Mouse (Mus musculus): ENCODE measurements around the gene Krt76. TPM values are rescaled to one million over a fixed set of nuclear protein-coding genes. Genes with fewer than 3 reads are reported as not detected.

The Krt76 gene
- polyA plus RNA-seq, 1 experiment from 2014 or later = not detected

DNA sequence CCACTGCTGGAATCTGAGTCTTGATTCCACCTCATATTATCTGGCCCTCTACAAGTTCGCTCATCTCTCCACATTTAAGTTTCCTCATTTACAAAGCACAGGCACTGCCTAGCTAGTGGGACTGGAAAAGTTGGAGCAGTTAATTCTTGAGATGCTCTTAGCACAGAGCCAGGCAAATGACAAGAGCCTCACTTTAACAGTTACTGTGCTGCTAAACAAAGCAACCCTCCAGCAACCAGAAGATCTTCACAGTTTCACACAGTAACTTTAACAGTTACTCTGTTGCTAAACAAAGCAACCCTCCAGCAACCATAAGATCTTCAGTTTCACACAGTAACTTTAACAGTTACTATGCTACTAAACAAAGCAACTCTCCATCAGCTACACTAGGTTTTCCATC is 18.3 kb downstream of the Krt76 start:
- no peak overlapping the region for H3K9ac ChIP-seq (ENCODE audit: low read length)
- no peaks in the 10 kb centered on the region for H3K27me3 ChIP-seq (replicated peaks; ENCODE audit: control insufficient read depth, insufficient read depth, low read length)
- DNase-seq (ENCODE audit: low spot score) = no peak
- H3K27ac ChIP-seq (ENCODE audit: low read depth) = no peak overlapping the region
- no peaks in the 10 kb centered on the region for H3K9me3 ChIP-seq (ENCODE audit: control insufficient read depth, low read length)
- H3K4me1 ChIP-seq (replicated peaks; ENCODE audit: control insufficient read depth, insufficient read depth, low read length) = no peaks in the 10 kb centered on the region
- no peak overlapping the region for H3K4me2 ChIP-seq (ENCODE audit: low read length)
- WGBS = 83% methylated on average over 1 of the region's 1 CpGs
- no peak overlapping the region for H3K4me3 ChIP-seq (ENCODE audit: low read depth, low read length)
- H3K36me3 ChIP-seq (ENCODE audit: control insufficient read depth, insufficient read depth, low read length) = no peaks in the 10 kb centered on the region
- ATAC-seq (replicated peaks; ENCODE audit: low FRiP score, low TSS enrichment, low read depth) = no peak

DNA sequence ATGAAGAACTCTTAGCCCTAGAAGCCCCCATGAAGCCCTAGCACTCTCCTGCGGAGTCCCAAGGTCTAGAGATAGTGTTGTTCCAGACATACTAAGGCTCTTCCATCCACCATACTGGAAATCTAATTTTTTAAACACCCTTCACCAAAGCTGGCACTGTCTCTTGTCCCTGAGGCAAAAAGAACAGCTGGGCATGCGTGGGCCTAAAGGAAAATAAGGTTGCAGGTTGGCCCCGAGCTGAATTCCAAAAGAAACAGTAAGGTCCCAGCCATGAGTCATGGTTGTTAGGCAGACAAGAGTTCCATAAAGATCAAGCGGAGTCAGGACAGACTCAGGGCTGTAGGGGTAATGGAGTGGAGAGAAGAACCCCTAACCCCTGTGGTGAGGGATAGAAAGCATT is 19.5 kb downstream of the Krt76 start:
- H3K4me2 ChIP-seq (ENCODE audit: low read length) = no peak overlapping the region
- no peaks in the 10 kb centered on the region for H3K9me3 ChIP-seq (ENCODE audit: control insufficient read depth, low read length)
- H3K36me3 ChIP-seq (ENCODE audit: control insufficient read depth, insufficient read depth, low read length) = no peaks in the 10 kb centered on the region
- ATAC-seq (replicated peaks; ENCODE audit: low FRiP score, low TSS enrichment, low read depth) = no peak
- H3K4me1 ChIP-seq (replicated peaks; ENCODE audit: control insufficient read depth, insufficient read depth, low read length) = no peaks in the 10 kb centered on the region
- H3K9ac ChIP-seq (ENCODE audit: low read length) = no peak overlapping the region
- H3K27ac ChIP-seq (ENCODE audit: low read depth) = no peak overlapping the region
- no peak overlapping the region for H3K4me3 ChIP-seq (ENCODE audit: low read depth, low read length)
- WGBS = 78% methylated on average over 4 of the region's 4 CpGs
- DNase-seq (ENCODE audit: low spot score) = no peak
- H3K27me3 ChIP-seq (replicated peaks; ENCODE audit: control insufficient read depth, insufficient read depth, low read length) = no peaks in the 10 kb centered on the region

- Histone ChIP-seq H3K9me3 (ENCODE audit: control insufficient read depth, low read length) (no peaks in the 10 kb centered on the region), H3K4me3 (ENCODE audit: low read depth, low read length) (no peak within 1 kb of the TSS), H3K4me2 (ENCODE audit: low read length) (no peak within 1 kb of the TSS), H3K27me3 (replicated peaks; ENCODE audit: control insufficient read depth, insufficient read depth, low read length) (no peaks in the 10 kb centered on the region), H3K4me1 (replicated peaks; ENCODE audit: control insufficient read depth, insufficient read depth, low read length) (no peaks in the 10 kb centered on the region), H3K9ac (ENCODE audit: low read length) (no peak within 1 kb of the TSS), H3K36me3 (ENCODE audit: control insufficient read depth, insufficient read depth, low read length) (no peaks in the 10 kb centered on the region), H3K27ac (ENCODE audit: low read depth) (no peak within 1 kb of the TSS)
- DNase-seq (ENCODE audit: low spot score) (no peak), ATAC-seq (replicated peaks; ENCODE audit: low FRiP score, low TSS enrichment, low read depth) (no peak)
- 36% methylated on average over 6 of the region's 6 CpGs for WGBS
Measured at GRCm38 (mm10) chr15:101869431-101869830, 23.3 kb downstream of the Krt76 start, which contains the start of gene Krt77. Gene Krt77 (minus strand): TSS chr15:101869705.

GRCm38 (mm10) chr15:101866754-101867153 is 26.0 kb downstream of the Krt76 start:
- Histone ChIP-seq H3K4me1 (replicated peaks; ENCODE audit: control insufficient read depth, insufficient read depth, low read length) (no peaks in the 10 kb centered on the region), H3K4me3 (ENCODE audit: low read depth, low read length) (no peak overlapping the region), H3K27me3 (replicated peaks; ENCODE audit: control insufficient read depth, insufficient read depth, low read length) (peaks cover 4% of the 10 kb centered on the region), H3K4me2 (ENCODE audit: low read length) (no peak overlapping the region), H3K9me3 (ENCODE audit: control insufficient read depth, low read length) (no peaks in the 10 kb centered on the region), H3K36me3 (ENCODE audit: control insufficient read depth, insufficient read depth, low read length) (no peaks in the 10 kb centered on the region), H3K9ac (ENCODE audit: low read length) (no peak overlapping the region), H3K27ac (ENCODE audit: low read depth) (no peak overlapping the region)
- no peak for ATAC-seq (replicated peaks; ENCODE audit: low FRiP score, low TSS enrichment, low read depth)
- no peak for DNase-seq (ENCODE audit: low spot score)
- 84% methylated on average over 7 of the region's 7 CpGs for WGBS

DNA sequence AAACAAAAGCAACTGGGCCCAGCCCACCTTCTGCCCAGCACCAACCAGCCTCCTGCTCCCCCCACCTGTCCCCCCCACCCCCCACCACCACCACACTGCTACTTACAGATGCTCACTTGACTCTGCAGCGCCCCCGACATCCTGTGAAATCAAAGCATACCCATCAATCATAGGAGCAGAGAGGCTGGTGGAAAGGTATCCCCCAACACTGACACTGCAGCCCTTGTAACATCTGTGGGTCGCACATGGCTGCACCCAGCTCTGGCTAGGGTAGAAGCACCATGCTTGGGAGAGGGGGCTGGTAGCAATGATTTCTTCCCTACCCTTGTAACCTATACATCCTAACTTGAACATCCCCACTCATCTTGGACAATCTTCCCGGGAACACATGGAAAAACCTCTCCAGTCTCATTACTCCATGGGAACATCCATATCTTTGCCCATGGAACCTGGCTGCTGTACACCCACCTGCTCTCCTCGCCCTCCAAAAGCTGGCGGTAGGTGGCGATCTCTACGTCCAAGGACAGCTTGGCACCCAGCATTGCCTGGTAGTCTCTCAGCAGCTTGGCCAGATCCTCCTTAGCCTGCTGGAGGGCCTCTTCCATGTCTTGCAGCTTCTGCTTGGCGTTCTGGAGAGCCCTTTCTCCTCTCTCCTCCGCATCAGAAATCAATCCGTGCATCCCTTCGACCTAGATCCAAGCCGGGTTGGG is 32.1 kb downstream of the Krt76 start:
- H3K4me2 ChIP-seq (ENCODE audit: low read length) = peak overlapping the region; percentile 69
- WGBS = 55% methylated on average over 13 of the region's 13 CpGs
- 0 out of 2 replicates have a peak overlapping the region, but pooled peaks have one; percentile 34 for H3K4me3 ChIP-seq (ENCODE audit: low read depth, low read length)
- DNase-seq (ENCODE audit: low spot score) (no peak), ATAC-seq (replicated peaks; ENCODE audit: low FRiP score, low TSS enrichment, low read depth) (no peak)
- no peaks in the 10 kb centered on the region for H3K36me3 ChIP-seq (ENCODE audit: control insufficient read depth, insufficient read depth, low read length)
- no peak overlapping the region for H3K27ac ChIP-seq (ENCODE audit: low read depth)
- no peaks in the 10 kb centered on the region; the same call in 1 of the 2 replicates for H3K4me1 ChIP-seq (replicated peaks; ENCODE audit: control insufficient read depth, insufficient read depth, low read length)
- H3K27me3 ChIP-seq (replicated peaks; ENCODE audit: control insufficient read depth, insufficient read depth, low read length) = peaks cover 38% of the 10 kb centered on the region
- H3K9ac ChIP-seq (ENCODE audit: low read length) = no peak overlapping the region
- H3K9me3 ChIP-seq (ENCODE audit: control insufficient read depth, low read length) = no peaks in the 10 kb centered on the region

DNA sequence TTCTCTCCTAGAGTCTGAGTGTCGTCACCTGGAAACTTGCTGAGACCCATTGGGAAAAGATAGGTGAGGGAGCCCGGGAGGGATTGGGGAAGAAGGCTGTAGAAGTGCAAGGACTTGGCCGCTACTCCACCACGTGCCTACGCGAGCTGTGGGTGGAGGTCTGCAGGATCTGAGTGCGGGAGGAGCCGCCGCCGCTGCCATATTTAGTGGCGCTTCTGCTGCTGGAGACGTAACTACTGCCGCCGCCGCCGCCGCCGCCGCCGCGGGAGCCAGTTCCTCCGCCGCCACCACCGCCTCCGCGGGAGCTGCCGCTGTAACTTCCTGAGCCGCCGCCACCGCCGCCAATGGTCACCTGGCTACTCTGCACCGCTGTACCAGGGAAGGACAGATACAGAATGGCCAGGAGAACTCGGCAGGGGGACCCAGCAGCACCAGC is 33.0 kb downstream of the Krt76 start:
- H3K9ac ChIP-seq (ENCODE audit: low read length) = peak overlapping the region; percentile 38; the same call in 1 of the 2 replicates
- H3K4me1 ChIP-seq (replicated peaks; ENCODE audit: control insufficient read depth, insufficient read depth, low read length) = no peaks in the 10 kb centered on the region; the same call in 1 of the 2 replicates
- 1% methylated on average over 24 of the region's 33 CpGs for WGBS
- no peaks in the 10 kb centered on the region for H3K36me3 ChIP-seq (ENCODE audit: control insufficient read depth, insufficient read depth, low read length)
- peak overlapping the region; percentile 34 for H3K4me3 ChIP-seq (ENCODE audit: low read depth, low read length)
- peaks cover 38% of the 10 kb centered on the region for H3K27me3 ChIP-seq (replicated peaks; ENCODE audit: control insufficient read depth, insufficient read depth, low read length)
- ATAC-seq (replicated peaks; ENCODE audit: low FRiP score, low TSS enrichment, low read depth) = 0 out of 2 replicates have a peak, but pooled peaks have one; percentile 15
- DNase-seq (ENCODE audit: low spot score) = peak; percentile 75
- no peak overlapping the region for H3K27ac ChIP-seq (ENCODE audit: low read depth)
- H3K4me2 ChIP-seq (ENCODE audit: low read length) = peak overlapping the region; percentile 69
- no peaks in the 10 kb centered on the region for H3K9me3 ChIP-seq (ENCODE audit: control insufficient read depth, low read length)

DNA sequence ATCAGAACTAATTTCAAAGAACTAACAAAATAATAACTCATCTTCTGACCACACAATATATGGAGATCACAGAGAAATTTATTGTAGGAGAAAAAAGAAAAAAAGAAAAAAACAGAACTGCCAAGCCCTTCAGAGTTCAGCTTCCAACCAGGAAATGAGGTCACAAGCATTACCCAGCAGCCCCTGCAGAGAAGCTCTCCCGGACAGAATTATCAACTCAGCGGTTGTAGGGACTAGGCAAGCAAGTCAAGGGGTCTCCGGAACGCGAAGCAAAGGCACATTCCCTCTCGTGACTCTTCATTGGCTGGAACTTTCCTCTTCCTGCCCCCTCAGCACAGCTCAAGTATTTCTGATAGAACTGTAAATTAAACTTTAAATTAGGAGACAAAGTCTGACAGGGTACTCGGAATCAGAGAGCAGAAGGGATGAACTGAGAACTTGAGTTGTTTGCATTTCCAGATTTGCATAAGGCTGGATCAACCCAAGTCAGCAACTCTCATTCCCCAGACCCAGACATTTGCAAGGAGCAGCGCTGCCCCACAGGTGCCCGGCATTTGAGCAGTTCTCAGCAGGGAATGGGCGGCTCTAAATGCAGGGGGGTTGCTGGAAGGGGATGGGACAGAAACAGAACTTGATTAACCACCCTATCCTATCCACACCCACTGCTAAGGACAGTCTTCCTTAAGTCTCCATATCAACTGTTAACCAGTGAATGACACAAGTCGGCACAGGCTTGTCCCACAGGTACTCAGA is 33.9 kb downstream of the Krt76 start:
- ATAC-seq (replicated peaks; ENCODE audit: low FRiP score, low TSS enrichment, low read depth) = no peak
- DNase-seq (ENCODE audit: low spot score) = no peak
- H3K4me3 ChIP-seq (ENCODE audit: low read depth, low read length) = 0 out of 2 replicates have a peak overlapping the region, but pooled peaks have one; percentile 34

DNA sequence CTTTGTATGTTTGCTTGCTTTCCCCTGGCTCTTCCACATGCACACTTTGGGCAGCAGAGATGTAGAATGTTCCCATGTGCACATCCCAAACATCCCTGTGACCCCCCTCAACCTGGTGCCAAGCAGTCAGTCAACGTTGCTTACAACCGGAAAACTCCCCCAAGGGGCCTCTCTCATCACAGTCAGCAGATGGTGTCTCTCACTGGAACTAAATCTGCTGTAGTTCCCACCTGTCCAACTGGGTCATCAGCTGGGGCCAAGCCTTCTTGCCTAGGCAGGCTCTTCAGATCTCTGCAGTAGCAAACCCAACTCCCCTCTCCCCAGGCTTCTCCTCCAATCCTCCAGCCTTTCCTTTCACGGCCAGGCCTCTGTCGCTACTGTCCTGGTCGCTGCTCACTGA is 36.0 kb downstream of the Krt76 start:
- H3K27me3 ChIP-seq (replicated peaks; ENCODE audit: control insufficient read depth, insufficient read depth, low read length) = peaks cover 39% of the 10 kb centered on the region
- no peaks in the 10 kb centered on the region; the same call in 1 of the 2 replicates for H3K4me1 ChIP-seq (replicated peaks; ENCODE audit: control insufficient read depth, insufficient read depth, low read length)
- ATAC-seq (replicated peaks; ENCODE audit: low FRiP score, low TSS enrichment, low read depth) (no peak), DNase-seq (ENCODE audit: low spot score) (no peak)
- H3K9ac ChIP-seq (ENCODE audit: low read length) = no peak overlapping the region
- no peak overlapping the region for H3K4me3 ChIP-seq (ENCODE audit: low read depth, low read length)
- no peak overlapping the region for H3K27ac ChIP-seq (ENCODE audit: low read depth)
- WGBS = 51% methylated on average over 5 of the region's 5 CpGs
- no peak overlapping the region for H3K4me2 ChIP-seq (ENCODE audit: low read length)
- no peaks in the 10 kb centered on the region for H3K9me3 ChIP-seq (ENCODE audit: control insufficient read depth, low read length)
- H3K36me3 ChIP-seq (ENCODE audit: control insufficient read depth, insufficient read depth, low read length) = no peaks in the 10 kb centered on the region

More for the DNA sequence above, 33.9 kb downstream of the Krt76 start:
- no peaks in the 10 kb centered on the region; the same call in 1 of the 2 replicates for H3K4me1 ChIP-seq (replicated peaks; ENCODE audit: control insufficient read depth, insufficient read depth, low read length)
- no peaks in the 10 kb centered on the region for H3K9me3 ChIP-seq (ENCODE audit: control insufficient read depth, low read length)
- H3K27ac ChIP-seq (ENCODE audit: low read depth) = no peak overlapping the region
- 8% methylated on average over 11 of the region's 11 CpGs for WGBS
- no peaks in the 10 kb centered on the region for H3K36me3 ChIP-seq (ENCODE audit: control insufficient read depth, insufficient read depth, low read length)
- no peak overlapping the region for H3K9ac ChIP-seq (ENCODE audit: low read length)
- peaks cover 38% of the 10 kb centered on the region for H3K27me3 ChIP-seq (replicated peaks; ENCODE audit: control insufficient read depth, insufficient read depth, low read length)
- H3K4me2 ChIP-seq (ENCODE audit: low read length) = peak overlapping the region; percentile 69

Measured in intestine, embryonic 14.5 days (tissue).